Mouse (Mus musculus): Measurements from ENCODE around the gene Mrpl52. TPM values are rescaled to one million over a fixed set of nuclear protein-coding genes. Genes with fewer than 3 reads are reported as not detected.
A peak's percentile ranks its signal among the peaks of the same experiment; 100 is the strongest.

Gene Mrpl52
- polyA plus RNA-seq (2021): 222 TPM

DNA sequence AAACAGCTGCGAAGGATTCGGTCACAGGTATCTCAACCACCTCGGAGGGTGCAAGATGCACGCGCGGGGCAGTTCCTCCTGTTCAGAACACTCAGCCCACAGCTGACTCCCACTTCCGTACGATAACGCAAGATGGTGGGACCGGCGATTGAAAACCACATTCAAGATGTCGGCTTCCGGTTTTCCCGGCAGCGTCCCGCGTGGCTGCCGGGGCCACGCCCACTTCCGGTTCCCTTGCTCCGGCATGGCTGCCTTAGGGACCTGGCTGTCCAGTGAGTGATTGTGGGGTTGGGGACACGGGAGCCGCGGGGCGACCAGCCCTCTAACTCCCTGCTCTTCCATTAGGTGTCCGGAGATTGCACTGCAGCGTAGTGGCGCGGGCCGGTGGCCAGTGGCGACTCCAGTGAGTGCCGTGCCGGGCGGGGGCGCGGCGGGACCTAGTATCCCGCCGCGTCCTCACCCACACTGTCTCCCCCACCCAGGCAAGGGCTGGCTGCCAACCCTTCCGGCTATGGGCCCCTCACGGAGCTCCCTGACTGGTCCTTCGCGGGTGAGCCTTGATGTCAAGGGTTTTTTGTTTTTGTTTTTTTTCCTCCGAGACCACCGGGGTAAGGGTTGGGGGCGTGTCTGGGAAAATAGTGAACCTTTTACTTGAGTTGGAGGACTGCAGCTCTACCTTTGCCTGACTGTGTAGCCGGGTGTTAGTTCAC, at the start of gene Mrpl52:
Mrpl52 (plus strand) TSS at position 221 of the 710 bp plus-strand sequence.
- ChIA-PET POLR2A (interaction anchor here (0.5 to 1.2 kb wide), 6 partner anchors 13 to 411 kb away, joined by 3 read pairs; no protein-coding TSS in a partner anchor), CTCF (interaction anchor here (1.1 to 2.3 kb wide), 2 partner anchors 10 to 12 kb away, joined by 3 to 7 read pairs; no protein-coding TSS in a partner anchor)
- in situ Hi-C loops (cut with MboI; ENCODE audit: low pct_unique_long_range_greater_than_20kb): no loop called here
- H3K27me3 ChIP-seq: no peaks in the 10 kb centered on the region
- ATAC-seq (peak; percentile 86), DNase-seq (ENCODE audit: low read depth, low spot score) (no peak)
- no peak for TF ChIP-seq CTCF (IDR thresholded peaks at IDR 0.05)

DNA sequence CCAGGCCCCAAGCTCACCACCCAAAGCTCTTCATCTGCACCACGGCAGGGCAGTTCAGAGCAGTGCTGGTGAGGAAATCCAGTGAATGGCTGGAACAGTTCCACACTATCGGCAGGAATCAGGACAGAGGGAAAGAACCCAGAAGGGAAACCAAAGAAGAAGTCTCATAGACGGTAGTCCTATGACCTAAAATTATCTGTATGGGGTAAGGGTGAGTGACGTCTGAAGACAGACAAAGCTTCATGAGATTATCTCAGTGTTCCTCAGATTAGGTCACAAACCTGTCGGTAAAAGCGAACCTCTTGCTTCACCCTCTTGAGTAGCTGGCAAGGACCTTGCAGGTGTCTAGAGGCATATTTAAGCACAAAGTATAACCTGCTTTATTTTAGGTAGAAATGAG, 49.5 kb upstream of the Mrpl52 start:
- ATAC-seq: no peak
- CTCF ChIA-PET: interaction anchor here (1.3 kb wide), 2 partner anchors 8 to 16 kb away, joined by 3 to 4 read pairs; partner anchors contain the start of gene Oxa1l
- DNase-seq (ENCODE audit: low read depth, low spot score): no peak
- in situ Hi-C loops (cut with MboI; ENCODE audit: low pct_unique_long_range_greater_than_20kb): no loop called here
- no peaks in the 10 kb centered on the region for H3K27me3 ChIP-seq
- TF ChIP-seq CTCF (IDR thresholded peaks at IDR 0.05): no peak
- POLR2A ChIA-PET: no interaction called here

DNA sequence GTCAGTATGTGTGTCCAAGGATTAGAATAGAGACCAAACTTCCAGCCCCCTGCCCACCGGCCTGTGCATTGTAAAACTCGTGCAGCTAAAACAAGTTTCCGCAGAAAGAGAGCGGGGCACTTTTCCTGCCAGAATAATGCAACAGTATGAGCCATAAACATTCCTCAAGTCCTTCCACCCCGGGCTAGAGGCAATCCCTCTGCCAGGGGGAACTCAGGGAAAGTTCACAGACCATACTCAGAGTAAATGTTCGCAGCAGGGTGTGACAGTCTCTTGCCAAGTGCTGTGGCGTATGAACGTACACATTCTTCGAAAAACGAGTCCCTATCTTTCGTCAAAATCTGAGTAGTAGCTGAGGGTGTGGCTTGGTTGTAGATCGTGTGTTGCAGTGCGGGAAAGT, 47.1 kb upstream of the Mrpl52 start:
- TF ChIP-seq CTCF (IDR thresholded peaks at IDR 0.05): no peak
- DNase-seq (ENCODE audit: low read depth, low spot score) (no peak), ATAC-seq (no peak)
- POLR2A ChIA-PET: interaction anchor here (0.8 kb wide), 1 partner anchor 10 kb away, joined by 3 read pairs; no protein-coding TSS in a partner anchor
- CTCF ChIA-PET: interaction anchor here (1.5 kb wide), 2 partner anchors 12 to 33 kb away, joined by 5 to 6 read pairs; no protein-coding TSS in a partner anchor
- in situ Hi-C loops (cut with MboI; ENCODE audit: low pct_unique_long_range_greater_than_20kb): no loop called here
- H3K27me3 ChIP-seq: no peaks in the 10 kb centered on the region

GRCm38 (mm10) chr14:54380616-54381015, 46.1 kb upstream of the Mrpl52 start:
- H3K27me3 ChIP-seq: no peaks in the 10 kb centered on the region
- no peak for ATAC-seq
- ChIA-PET CTCF (interaction anchor here (1.5 kb wide), 1 partner anchor 11 kb away, joined by 5 read pairs; no protein-coding TSS in a partner anchor), POLR2A (no interaction called here)
- no peak for TF ChIP-seq CTCF (IDR thresholded peaks at IDR 0.05)
- in situ Hi-C loops (cut with MboI; ENCODE audit: low pct_unique_long_range_greater_than_20kb): no loop called here
- no peak for DNase-seq (ENCODE audit: low read depth, low spot score)

DNA sequence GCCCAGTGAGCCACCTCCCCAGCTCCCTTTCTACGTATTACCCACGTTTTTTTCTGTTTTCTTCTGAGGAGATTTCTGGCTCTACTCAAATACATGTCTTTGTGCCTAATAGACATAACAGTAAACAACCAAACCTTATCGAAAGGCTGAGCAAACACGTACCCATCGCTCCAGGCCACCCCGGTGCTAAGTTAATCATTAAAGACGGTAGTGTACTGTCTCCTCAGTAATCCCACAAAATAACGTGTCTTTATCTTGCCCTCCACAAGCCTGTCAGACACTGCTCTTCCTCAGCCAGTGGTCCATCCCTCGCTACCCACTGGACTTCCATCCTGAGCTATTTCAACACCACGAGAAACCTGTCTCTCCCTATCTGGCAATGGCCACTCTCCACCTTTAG, 44.9 kb upstream of the Mrpl52 start:
- ATAC-seq (peak; percentile 44), DNase-seq (ENCODE audit: low read depth, low spot score) (peak; percentile 54)
- in situ Hi-C loops (cut with MboI; ENCODE audit: low pct_unique_long_range_greater_than_20kb): no loop called here
- H3K27me3 ChIP-seq: no peaks in the 10 kb centered on the region
- TF ChIP-seq CTCF (IDR thresholded peaks at IDR 0.05): no peak
- ChIA-PET POLR2A (interaction anchor here (0.8 kb wide), 1 partner anchor 13 kb away, joined by 3 read pairs; no protein-coding TSS in a partner anchor), CTCF (interaction anchor here (1.3 kb wide), 1 partner anchor 13 kb away, joined by 3 read pairs; no protein-coding TSS in a partner anchor)

GRCm38 (mm10) chr14:54382641-54383040, 44.1 kb upstream of the Mrpl52 start:
- ChIA-PET POLR2A (no interaction called here), CTCF (no interaction called here)
- TF ChIP-seq CTCF (IDR thresholded peaks at IDR 0.05): no peak
- H3K27me3 ChIP-seq: no peaks in the 10 kb centered on the region
- ATAC-seq (no peak), DNase-seq (ENCODE audit: low read depth, low spot score) (no peak)
- in situ Hi-C loops (cut with MboI; ENCODE audit: low pct_unique_long_range_greater_than_20kb): no loop called here

DNA sequence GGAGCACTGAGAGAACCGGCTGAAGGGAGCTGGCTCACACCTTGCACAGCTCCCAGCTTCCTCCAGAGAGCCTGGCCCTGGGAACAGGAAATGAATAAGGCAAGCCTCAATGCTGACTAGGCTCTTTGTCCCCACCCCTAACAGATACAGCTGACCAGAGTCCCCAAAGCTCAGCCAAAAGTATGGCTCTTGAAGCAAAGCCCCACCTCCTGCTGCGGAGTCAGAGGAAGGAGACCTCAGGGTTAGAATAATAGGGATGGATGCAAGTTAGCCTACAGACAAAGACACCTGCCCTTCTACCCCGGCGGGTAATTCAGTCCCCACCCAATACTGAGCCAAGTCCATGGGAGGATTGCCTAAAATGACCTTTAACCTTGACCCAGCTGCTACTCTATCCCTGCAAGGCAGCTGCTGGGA, 43.3 kb upstream of the Mrpl52 start:
- H3K27me3 ChIP-seq: no peaks in the 10 kb centered on the region
- ChIA-PET POLR2A (no interaction called here), CTCF (no interaction called here)
- in situ Hi-C loops (cut with MboI; ENCODE audit: low pct_unique_long_range_greater_than_20kb): no loop called here
- ATAC-seq: no peak
- TF ChIP-seq CTCF (IDR thresholded peaks at IDR 0.05): no peak
- DNase-seq (ENCODE audit: low read depth, low spot score): no peak

DNA sequence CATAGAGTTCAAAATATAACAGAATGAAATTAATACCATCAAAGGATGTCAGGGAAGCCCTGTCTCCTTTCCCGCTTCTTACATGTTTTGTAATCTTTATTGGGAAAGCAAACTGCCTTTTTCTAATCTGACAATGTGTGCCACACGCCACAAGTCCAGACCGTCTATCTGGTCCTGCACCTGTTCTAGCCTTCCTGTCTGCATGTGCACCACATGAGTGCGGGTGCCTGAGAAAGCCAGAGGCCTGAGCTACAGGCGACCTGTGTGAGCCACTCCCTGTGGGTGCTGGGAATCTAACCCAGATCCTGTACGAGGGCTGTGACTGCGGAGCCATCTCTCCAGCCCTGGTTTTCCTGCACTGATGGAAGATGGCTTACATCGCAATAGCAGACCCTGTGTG, 42.3 kb upstream of the Mrpl52 start:
- POLR2A ChIA-PET: no interaction called here
- no peaks in the 10 kb centered on the region for H3K27me3 ChIP-seq
- CTCF ChIA-PET: no interaction called here
- in situ Hi-C loops (cut with MboI; ENCODE audit: low pct_unique_long_range_greater_than_20kb): no loop called here
- no peak for ATAC-seq
- no peak for TF ChIP-seq CTCF (IDR thresholded peaks at IDR 0.05)
- no peak for DNase-seq (ENCODE audit: low read depth, low spot score)

DNA sequence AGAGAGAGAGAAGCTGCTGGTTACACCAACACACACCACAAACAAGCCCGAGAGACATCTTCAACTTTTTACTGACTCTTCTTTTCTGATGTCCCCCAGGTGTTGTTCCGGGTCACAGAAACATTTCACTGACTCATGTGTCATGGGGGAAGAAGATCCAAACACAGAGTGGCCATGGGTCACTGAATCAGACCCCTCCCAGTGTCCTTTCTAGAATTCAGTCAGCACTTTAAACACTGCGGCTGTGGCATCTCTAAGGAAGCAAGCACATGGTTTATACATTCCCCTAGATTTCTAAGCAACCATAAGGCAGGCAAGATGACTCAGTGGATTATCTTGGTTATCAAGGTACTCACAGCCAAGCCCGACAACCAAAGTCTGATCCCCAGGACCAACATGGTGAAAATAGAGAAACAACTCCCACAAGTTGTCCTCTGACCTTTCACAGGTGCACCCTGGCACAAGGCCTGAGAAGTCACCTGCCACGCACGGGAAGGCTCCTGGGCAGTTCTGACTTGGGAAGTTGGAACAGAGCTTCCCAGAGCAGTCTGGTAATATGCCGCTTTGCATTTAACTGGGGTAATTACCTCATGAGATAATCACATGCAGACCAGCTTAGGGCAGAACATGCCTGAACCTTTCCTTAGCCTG, 40.6 kb upstream of the Mrpl52 start:
- DNase-seq (ENCODE audit: low read depth, low spot score) (no peak), ATAC-seq (no peak)
- CTCF ChIA-PET: no interaction called here
- in situ Hi-C loops (cut with MboI; ENCODE audit: low pct_unique_long_range_greater_than_20kb): no loop called here
- no peak for TF ChIP-seq CTCF (IDR thresholded peaks at IDR 0.05)
- H3K27me3 ChIP-seq: no peaks in the 10 kb centered on the region
- POLR2A ChIA-PET: no interaction called here

DNA sequence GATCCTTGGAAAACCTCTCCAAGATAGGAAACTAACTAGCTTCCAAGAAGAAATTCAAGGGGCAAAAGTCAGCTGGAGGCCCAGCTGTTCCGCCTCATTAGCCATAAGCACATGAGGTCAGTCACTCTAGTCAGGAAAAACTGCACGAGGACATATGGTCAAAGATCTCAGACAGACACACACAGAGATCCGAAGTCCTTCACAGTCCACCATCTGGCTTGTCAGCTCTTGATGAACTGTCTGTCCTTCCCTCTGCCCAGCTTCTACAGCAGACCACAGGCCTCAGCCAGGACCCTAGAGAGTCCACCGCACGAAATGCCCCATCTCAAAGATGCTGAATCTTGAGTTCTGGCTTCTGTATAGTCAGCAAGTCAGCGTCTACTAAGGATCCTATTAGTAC, 39.2 kb upstream of the Mrpl52 start:
- no peak for TF ChIP-seq CTCF (IDR thresholded peaks at IDR 0.05)
- POLR2A ChIA-PET: no interaction called here
- ATAC-seq (no peak), DNase-seq (ENCODE audit: low read depth, low spot score) (no peak)
- CTCF ChIA-PET: no interaction called here
- H3K27me3 ChIP-seq: no peaks in the 10 kb centered on the region
- in situ Hi-C loops (cut with MboI; ENCODE audit: low pct_unique_long_range_greater_than_20kb): no loop called here

- CTCF ChIA-PET: interaction anchor here (1.7 kb wide), 1 partner anchor 11 kb away, joined by 5 read pairs; no protein-coding TSS in a partner anchor
- DNase-seq (ENCODE audit: low read depth, low spot score) (no peak), ATAC-seq (no peak)
- in situ Hi-C loops (cut with MboI; ENCODE audit: low pct_unique_long_range_greater_than_20kb): no loop called here
- no peak for TF ChIP-seq CTCF (IDR thresholded peaks at IDR 0.05)
- H3K27me3 ChIP-seq: no peaks in the 10 kb centered on the region
- POLR2A ChIA-PET: no interaction called here
Observed at GRCm38 (mm10) chr14:54390843-54391242, 35.9 kb upstream of the Mrpl52 start.
